Mouse (Mus musculus) naive thymus-derived CD4-positive, alpha-beta T cell, adult 2 months (primary cell): ENCODE data around the gene As3mt.

Source experiments
- DNase-seq: peaks from one replicate; pipeline ENCODE4 v3.0.0-alpha.2; 2011; ENCODE audit warnings: low read depth

As3mt gene

GRCm38 (mm10) chr19:46707296-46708151, at the start of gene As3mt:
As3mt (plus strand) TSS chr19:46707458.
- peak; percentile 37 for DNase-seq

GRCm38 (mm10) chr19:46658348-46658747, 48.9 kb upstream of the As3mt start:
- DNase-seq: no peak

- no peak for DNase-seq
Observed at GRCm38 (mm10) chr19:46658851-46659250, 48.4 kb upstream of the As3mt start.

DNA sequence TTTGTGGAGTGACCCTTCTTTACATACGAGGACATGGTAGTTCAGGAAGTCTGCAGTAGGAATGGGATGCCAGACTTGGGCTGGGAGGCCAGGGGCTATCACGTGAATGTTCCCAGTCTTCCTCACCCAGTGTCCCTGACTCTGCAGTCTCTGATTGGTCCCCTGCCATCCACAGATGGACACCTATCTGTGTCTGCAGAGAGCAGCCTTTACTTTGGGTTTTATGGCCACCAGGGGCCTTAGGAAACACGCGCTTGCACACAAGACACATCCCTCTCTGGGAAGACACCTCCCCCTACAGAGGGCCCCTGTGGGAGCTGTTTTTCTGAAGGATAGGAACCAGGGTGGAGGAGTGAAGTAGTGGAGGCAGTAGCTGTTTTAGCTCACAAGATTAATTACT, 45.7 kb upstream of the As3mt start:
- no peak for DNase-seq

GRCm38 (mm10) chr19:46662214-46662613, 45.0 kb upstream of the As3mt start:
- no peak for DNase-seq

DNA sequence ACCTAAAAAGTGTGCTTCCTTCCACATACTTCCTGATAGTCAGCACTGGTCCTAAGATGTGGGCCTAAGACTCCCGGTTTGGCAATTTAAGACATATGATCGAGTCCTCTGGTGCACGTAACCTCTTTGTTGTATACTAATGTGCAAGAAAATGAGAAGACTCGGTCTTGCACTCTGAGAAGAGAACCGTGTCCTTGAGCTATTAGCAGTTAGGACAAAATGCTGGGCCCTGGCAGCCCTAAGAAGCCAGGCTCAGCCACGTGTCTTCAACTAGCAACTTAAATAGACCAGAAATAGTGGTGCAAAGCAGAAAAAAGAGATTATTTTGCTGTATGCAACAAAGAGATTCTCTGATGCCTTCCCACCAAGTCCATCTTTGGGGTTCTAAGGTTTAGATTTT, 44.5 kb upstream of the As3mt start:
- no peak for DNase-seq

- DNase-seq: no peak
Observed at GRCm38 (mm10) chr19:46665474-46665873, 41.8 kb upstream of the As3mt start.

DNA sequence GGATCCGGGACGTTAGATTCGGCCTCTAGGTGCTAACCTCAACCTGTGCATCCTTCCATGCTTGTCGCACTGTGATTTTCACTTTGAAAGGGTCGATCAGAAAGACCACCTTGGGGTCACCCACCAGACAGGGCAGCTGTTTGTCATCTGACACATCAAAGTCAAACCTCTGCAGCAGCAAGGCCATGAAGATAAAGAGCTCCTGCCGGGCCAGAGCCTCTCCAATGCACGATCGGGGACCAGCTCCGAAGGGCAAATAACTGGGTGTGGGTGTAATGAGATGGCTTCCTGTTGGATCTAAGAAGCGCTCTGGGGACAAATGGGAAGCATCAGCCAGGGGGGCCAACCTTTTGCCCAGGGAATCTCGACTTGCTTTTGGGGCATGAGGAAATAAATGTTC, 40.0 kb upstream of the As3mt start:
- no peak for DNase-seq

DNA sequence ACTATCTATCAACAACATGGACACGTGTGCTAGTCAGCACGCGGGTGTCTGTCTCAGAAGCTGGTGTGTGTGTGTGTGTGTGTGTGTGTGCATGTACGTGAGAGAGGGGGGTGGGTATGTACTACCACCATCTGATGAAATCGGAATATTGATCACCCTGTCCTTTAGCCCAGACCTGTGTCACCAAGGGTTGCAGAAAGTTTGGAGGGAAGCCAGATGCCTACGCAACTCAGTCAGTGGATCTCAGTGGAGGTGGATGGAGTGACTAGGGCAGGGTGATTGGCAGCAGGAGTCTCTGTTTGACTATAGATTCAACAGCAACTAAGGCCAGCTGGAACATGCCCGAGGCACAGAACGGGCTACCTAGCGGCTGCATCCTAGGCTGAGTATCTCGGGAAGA, 39.0 kb upstream of the As3mt start:
- no peak for DNase-seq

DNA sequence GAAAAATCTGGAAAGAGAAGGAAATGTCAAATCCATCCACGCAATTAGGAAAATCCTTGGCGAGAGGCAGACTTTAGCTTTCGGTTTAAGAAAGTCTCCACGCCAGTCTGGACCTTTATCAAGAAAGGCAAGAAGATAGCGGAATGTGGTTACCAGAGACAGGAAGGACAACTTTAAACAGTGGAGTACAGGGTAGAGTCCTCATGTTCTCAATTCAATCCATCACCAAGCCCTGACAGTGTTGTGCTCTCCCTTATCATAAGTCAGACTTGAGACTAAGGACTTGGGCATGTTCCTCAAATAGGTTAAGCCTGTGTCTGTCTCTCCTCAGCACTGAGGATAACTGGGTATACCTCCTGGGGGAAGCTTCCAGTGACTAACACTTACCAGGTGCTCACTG, 37.5 kb upstream of the As3mt start:
- DNase-seq: no peak

GRCm38 (mm10) chr19:46670691-46671090, 36.6 kb upstream of the As3mt start:
- DNase-seq: peak; percentile 62

GRCm38 (mm10) chr19:46672766-46673418, 34.4 kb upstream of the As3mt start, which contains the start of gene Cyp17a1:
Cyp17a1 (minus strand) TSS chr19:46673172.
- DNase-seq: no peak

DNA sequence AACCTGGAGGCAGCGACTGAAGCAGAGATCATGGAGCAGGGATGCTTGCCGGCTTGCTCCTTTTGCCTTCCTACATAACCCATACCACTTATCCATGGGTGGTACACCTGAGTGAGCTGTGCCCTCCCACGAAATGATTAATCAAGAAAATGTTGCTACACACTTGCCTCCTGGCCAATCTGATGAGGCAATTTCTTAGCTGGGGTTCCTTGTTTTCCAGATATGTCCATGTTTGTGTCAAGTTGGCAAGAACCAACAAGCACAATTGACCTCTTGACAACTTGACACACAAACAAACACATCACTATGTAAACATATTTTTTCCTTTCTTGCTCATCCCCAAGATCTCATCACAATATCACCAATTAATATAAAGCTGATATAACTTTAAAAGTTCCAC, 31.6 kb upstream of the As3mt start:
- no peak for DNase-seq

DNA sequence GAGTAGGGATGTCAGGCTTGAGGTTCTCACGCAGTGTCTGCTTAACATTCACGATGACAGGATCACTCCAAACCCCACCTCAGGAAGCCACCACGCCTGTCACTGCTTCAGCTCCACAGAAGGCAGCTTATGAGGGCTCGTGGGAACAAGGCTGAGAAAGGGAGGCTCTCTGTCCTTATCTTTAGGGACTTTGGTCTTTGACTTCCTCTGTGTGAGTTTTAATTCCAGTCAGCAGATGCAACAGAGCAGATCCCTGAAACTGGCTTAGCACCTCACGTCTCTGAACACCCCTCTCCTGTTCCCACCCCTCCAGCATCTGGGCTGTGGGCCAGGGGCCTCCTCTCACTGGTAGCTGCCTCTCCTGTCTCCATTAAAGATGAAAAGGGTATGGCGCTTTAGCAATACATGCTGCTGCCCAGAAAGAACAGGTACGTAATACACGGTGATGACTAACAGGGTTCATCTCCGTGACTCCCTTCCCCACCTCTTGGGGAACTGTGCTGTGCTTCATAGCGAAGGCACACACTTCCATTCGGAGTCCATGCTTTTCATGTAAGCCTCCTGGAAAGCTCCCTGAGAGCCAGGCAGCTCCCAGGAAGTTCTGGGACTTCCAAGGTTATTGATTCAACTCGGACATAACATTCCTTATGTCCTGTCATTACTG, 27.4 kb upstream of the As3mt start:
- DNase-seq: no peak

GRCm38 (mm10) chr19:46689460-46690372, 17.5 kb upstream of the As3mt start, which contains the start of gene Borcs7:
Borcs7 (plus strand) TSS chr19:46689906.
- DNase-seq: peak; percentile 85

GRCm38 (mm10) chr19:46690387-46690786, 16.9 kb upstream of the As3mt start:
- peak; percentile 10 for DNase-seq

DNA sequence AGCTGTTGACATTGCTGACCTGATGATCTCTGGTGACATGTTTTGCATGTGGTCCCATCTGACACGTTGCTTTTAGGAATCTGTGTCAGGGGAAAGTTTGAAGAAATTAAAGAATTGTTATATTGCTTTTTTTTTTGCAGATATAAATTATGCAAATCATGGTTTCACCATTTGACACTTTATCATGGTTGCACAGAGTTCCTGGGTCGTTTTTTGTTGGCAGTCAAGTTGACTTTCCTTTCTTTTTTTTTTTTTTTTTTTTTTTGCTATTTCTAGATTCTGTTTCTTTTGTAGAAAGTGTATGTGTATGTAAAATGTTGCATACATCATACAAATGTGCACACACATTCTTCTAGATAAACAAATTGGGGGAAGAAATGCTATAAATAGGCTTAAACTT, 16.2 kb upstream of the As3mt start:
- DNase-seq: no peak

DNA sequence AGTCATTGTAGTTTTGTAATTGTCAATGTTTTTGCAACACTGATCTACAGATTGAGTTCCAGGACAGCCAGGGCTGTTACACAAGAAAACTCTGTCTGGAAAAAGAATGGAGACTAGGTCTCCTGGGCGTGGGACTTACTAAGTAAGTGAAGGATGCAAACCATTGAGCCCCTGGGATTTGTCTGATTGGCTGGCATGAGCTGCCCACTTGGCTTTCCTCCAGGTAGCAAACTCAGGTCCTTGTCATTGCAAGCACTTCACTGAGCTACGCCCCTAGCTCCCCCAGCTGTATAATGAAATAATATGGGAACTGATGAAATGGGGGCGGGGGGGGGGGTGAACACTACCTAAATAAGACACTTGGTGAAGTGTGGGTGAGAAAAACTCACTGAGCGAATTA, 14.1 kb upstream of the As3mt start:
- DNase-seq: no peak

- no peak for DNase-seq
Observed at GRCm38 (mm10) chr19:46696482-46696881, 10.8 kb upstream of the As3mt start.

DNA sequence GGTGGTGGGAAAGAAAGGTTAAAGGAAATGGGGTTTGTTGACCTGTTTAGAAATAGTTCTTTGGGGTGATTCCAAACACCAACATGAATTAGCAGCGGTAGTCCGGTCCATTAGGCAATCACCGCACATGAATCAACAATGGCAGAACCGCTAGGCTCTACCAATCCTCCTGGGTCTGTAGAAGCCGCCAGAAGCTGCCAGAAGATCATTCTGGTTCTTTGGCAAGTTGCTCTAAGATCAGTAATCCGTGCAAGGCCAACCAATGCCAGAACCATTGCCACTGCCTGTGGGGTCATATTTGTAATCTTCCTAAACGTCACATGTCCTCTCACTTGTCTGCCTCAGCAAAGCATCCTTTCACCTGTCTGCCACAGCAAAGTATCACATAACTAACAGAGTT, 10.3 kb upstream of the As3mt start:
- DNase-seq: no peak

GRCm38 (mm10) chr19:46697840-46698517, 9.3 kb upstream of the As3mt start:
- DNase-seq: peak; percentile 15
